Mouse (Mus musculus) E14TG2a.4 (cell line): ENCODE measurements at regions not wholly inside any gene's neighbourhood (a gene's known extent, or its start where the extent isn't known, plus 50 kb on each side); places are given as distances from the start of the nearest gene placed in this dataset.

Experiments used
- H3K27me3 ChIP-seq: 2 replicates; pipeline ENCODE4 v1.6.1; 2014; ENCODE audit warnings: low read length, control low read depth; ENCODE audit not compliant: insufficient read depth
- H3K36me3 ChIP-seq: 2 replicates; pipeline ENCODE4 v1.6.1; 2014; ENCODE audit warnings: low read length, control low read depth; ENCODE audit not compliant: insufficient read depth
- H3K4me1 ChIP-seq: replicated peaks from 2 replicates; pipeline ENCODE4 v1.6.1; 2014; ENCODE audit warnings: low read depth, low read length, control low read depth
- H3K4me3 ChIP-seq: replicated peaks from 2 replicates; pipeline ENCODE4 v1.5.1; 2014; ENCODE audit warnings: mild to moderate bottlenecking, low read length
- H3K9me3 ChIP-seq: 2 replicates; pipeline ENCODE4 v1.6.1; 2014; ENCODE audit warnings: low read length, control low read depth
- CTCF ChIP-seq: conservative IDR thresholded peaks from 2 replicates; pipeline ENCODE4 v1.5.1; 2014; ENCODE audit warnings: low read length
- NANOG ChIP-seq: IDR thresholded peaks from 2 replicates; pipeline ENCODE4 v1.6.1; 2014; ENCODE audit warnings: borderline replicate concordance, low read length, mixed read lengths
- POU5F1 ChIP-seq: IDR thresholded peaks from 2 replicates; pipeline ENCODE4 v1.6.1; 2014; ENCODE audit warnings: low read length, borderline replicate concordance

GRCm38 (mm10) chr15:14418532-14418931, 1245.1 kb upstream of the Cdh6 start:
- no peaks in the 10 kb centered on the region for H3K9me3 ChIP-seq
- H3K36me3 ChIP-seq = no peaks in the 10 kb centered on the region
- no peaks in the 10 kb centered on the region for H3K4me1 ChIP-seq
- no peaks in the 10 kb centered on the region for H3K27me3 ChIP-seq
- no peak overlapping the region for H3K4me3 ChIP-seq
- TF ChIP-seq CTCF (peak; percentile 39; the same call in 1 of the 2 replicates), POU5F1 (no peak), NANOG (no peak)

GRCm38 (mm10) chr15:14385347-14385746, 1211.9 kb upstream of the Cdh6 start:
- no peaks in the 10 kb centered on the region for H3K27me3 ChIP-seq
- TF ChIP-seq NANOG (no peak), CTCF (no peak), POU5F1 (no peak)
- no peak overlapping the region for H3K4me3 ChIP-seq
- H3K36me3 ChIP-seq = no peaks in the 10 kb centered on the region
- no peaks in the 10 kb centered on the region for H3K9me3 ChIP-seq
- H3K4me1 ChIP-seq = no peaks in the 10 kb centered on the region

- no peaks in the 10 kb centered on the region for H3K9me3 ChIP-seq
- TF ChIP-seq POU5F1 (no peak), NANOG (no peak), CTCF (no peak)
- no peak overlapping the region for H3K4me3 ChIP-seq
- no peaks in the 10 kb centered on the region for H3K4me1 ChIP-seq
- H3K36me3 ChIP-seq = no peaks in the 10 kb centered on the region
- H3K27me3 ChIP-seq = no peaks in the 10 kb centered on the region
Observed at GRCm38 (mm10) chr15:14378340-14378739, 1204.9 kb upstream of the Cdh6 start.
